Mouse (Mus musculus) retina, adult 2 months (tissue): ENCODE data around the gene Hsd17b1.
"Not testable (repeated sequence)": the region's sequence is repeated elsewhere in the genome, so short reads cannot be mapped to it uniquely, and the experiment has no call there.

ENCODE experiments used
- DNase-seq: peaks from one replicate; pipeline ENCODE4 v3.0.0-alpha.2; 2012; ENCODE audit warnings: low read depth, low spot score

The Hsd17b1 gene

DNA sequence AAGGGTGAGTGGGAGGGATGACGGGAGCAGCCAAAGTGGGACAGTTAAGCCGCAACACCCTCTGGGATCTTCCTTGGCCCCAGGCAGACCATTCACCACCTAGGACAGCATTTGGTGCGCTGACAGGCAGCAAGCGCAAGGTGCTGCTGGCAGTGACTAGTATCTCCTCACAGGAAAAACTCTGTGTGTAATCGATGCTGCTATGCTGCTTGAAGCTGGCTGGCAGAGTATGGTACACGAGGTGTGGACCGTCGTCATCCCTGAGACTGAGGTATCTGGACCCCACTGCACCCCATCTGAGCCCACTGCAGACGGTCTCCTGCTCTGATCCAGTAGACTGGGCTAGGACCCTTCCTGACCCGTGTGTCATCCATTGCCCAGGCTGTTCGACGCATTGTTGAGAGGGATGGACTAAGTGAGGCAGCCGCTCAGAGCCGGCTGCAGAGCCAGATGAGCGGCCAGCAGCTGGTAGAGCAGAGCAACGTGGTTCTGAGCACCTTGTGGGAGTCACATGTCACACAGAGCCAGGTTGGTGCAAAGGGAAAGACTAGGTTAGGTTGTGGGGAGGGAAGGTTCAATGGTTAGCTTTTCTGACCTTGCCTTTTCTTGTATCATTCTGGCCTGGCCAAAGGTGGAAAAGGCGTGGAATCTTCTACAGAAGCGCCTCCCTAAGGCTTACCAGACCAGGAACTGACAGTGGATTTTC is 7.6 kb downstream of the Hsd17b1 start:
- no peak for DNase-seq

DNA sequence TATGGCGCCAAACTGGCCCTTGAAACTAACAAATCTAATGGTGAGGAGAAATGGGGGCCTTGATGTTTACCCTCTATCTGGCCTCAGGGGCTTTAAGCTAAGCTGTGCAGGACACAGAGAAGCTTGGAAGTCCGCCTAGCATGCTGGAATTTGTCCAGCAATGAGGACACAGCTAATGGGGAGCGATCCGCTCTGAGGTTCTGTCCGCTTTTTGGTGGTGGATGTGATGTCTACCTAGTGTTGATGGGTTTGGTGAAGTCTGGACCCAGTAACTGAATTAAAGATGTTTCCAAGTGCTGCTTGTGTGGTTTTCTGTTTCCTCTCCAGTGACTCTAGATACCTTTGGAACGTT is 8.1 kb downstream of the Hsd17b1 start:
- no peak for DNase-seq

DNA sequence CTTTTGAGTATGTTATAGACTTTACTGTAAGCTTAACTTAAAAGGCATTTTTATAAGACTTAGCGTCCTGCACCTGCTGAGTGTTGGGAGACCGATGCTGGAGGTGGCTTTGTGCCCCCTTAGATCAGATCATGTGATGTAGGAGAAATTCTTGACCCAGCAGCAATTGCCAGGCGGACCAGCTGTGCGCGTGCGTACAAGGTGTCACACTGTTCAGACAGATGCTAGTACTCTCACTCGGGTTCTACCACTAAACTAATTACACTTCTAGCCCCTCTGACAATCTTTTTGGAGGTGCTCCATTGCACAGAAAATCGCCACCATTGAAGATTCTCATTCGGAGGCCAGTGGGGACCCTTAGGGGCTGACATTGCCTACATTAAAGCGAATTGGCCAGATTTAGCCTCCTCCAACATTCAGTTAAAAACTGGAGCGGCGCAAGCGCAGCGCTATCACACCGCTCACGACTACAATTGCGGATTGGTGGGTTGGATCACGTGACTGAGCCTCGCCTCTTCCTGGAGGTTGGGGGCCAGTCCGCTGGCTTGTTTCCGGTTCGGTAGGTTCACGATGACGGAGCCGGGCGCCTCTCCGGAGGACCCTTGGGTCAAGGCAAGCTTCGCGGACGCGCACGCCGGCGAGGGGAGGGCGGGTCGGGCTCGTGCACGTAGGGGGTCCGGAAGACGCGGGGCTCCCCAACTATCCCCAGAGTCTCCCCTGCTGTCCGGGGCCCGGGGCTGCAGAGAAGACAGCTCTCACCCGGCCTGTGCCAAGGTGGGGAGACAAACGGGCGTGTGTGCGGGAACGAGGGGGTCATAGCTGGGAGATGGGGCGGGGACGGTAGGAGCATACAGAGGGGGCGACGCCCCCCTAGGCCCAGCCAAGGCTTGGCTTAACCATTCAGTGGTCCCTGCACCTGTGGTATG is 8.8 kb downstream of the Hsd17b1 start, which contains the start of gene Mlx:
Gene Mlx (plus strand): TSS at position 522 of the 926 bp plus-strand sequence.
- DNase-seq = peak; percentile 77

DNA sequence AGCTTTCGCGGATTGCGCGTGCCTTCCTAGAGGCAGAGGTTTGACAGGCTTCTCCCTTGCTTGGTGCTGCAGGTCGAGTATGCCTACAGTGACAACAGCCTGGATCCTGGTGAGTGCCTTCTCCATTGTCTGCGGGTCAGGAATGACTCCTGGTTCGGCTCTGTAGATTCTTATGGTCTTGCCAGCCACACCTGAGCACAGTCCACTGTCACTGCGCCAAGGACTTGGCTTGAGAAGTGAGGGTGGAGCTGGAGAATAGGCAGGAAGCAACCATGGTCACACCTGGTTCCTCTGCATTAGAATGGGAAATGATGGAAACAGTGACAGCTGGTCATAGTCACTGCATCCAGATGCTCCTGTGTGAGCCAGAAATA is 9.5 kb downstream of the Hsd17b1 start:
- no peak for DNase-seq

DNA sequence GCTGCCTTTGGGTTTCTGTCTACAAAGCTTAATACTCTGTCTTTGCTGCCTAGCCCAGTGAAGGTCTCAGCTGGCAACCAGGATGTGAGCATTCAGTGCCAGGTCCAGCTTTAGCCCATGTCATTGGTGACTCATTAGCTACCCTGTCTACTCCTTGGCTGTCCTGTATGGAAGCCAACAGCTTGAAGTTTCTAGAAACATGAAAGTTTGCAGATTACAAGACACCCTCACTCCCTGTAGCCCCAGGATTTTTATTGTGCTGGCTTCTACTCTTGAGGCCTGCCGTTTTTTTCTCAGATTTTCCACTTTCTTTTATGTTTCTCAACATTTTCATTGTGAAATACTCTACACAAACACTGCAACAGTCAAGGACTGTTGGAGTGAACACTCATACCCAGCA is 11.7 kb downstream of the Hsd17b1 start:
- DNase-seq = no peak

DNA sequence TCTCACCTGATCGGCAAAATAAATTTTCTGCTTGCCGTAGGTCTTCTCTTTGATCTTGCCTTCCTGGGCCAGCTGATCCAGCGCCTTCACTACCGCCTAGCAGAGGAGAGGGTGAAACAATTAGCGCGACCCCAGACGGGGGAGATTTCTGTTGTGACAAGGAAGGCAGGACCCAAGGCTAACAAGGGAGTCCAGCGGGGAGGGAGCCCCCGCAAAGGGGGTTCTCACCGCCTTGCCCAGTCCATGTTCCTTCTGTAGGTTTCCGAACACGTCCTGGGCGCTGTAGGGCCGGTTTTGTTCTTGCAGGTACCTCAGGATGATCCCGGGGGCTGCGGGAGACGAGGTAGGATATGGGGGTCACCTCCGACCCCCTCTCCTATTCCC is 16.7 kb downstream of the Hsd17b1 start:
- DNase-seq = no peak

DNA sequence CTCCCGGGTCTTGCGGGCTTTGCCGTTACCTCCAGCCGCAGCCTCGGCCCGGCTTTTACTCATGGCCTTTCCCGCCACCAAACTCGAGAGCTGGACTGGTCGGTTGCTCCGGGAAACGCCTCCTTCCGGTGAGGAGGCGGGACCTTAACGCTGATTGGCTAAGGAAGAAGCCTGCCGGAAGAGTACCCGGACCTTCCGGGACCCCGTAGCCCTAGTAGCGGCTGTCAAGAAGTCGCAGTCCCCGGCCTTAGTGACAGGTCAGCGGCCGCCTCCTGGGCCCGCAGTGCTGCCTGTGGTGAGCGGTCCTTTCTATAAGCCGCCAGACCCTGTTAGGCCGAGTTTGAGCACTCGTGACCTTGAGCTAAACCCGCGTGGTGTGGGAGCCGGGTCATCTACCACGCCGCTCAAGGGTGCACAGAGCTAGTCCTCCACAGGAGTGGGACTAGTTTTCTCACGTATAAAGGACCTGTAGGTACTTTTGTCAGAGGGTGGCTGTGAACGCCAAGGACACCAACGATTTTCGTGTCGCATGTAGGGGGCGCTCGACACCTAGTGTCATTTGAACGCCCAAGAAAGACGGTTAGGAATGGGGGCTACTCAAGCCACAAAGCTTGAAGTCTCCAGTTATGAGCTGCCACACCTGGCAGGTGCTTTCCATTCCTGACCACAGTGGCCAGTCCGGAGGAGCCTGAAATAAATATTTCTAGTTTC is 17.3 kb downstream of the Hsd17b1 start, which contains the start of gene Psmc3ip:
Gene Psmc3ip (minus strand): TSS at position 123 of the 711 bp plus-strand sequence.
- DNase-seq = peak; percentile 90

DNA sequence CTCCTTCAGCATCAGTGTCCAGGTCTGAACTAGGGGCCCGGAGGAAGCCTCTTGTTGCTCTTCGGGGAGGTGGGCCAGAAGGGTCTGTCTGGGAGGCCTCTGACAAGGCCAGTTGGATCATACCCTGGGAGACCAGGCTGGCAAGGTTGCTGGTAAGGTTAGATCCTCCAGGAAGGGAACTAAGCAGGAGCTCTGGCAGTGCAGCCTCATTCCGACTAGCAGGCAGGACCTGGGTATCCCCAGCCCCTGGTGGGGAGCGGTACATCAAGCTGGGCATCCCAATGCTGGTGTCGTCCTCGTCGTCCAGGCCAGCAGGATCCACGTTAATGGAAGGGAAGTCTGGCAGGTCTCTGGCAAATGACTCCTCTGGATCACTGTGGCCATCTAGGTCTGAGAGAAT is 20.0 kb downstream of the Hsd17b1 start:
- no peak for DNase-seq

DNA sequence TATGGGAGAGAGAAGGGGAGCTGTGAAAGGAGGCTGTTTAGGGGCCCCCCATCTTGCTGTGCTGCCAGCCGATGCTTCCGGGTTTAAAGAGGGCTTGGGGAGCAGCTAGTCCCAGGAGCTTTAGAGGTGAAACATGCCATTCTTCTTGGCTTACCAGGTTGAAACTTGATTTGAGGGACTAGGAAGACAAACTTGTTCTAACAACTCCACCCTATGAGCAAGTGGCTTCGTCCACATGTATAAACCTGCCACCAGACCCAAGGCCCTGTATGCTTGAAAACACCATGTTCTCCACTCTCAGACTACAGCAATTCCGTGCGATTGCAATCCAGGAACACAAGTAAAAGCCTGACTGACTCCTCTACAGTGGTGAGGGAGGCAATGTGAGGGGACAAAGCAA is 24.8 kb downstream of the Hsd17b1 start:
- no peak for DNase-seq

DNA sequence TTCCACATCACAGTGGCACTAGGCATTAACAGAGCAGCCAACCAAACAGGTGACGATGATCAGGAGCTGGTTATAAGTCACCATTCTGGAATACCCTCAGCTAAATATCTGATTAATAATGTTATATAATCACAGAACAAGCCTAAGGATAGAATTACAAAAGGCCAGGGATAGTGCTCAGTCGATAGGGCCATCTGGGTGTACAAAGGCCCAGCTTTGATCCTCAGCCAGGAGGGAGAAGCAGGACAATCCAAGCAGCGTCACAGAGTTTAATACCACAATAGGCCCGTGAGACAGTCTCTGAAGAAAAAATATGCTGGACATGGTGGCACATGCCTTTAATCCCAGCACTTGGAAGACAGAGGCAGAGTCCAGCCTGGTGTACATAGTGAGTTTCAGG is 31.1 kb downstream of the Hsd17b1 start:
- no peak for DNase-seq

DNA sequence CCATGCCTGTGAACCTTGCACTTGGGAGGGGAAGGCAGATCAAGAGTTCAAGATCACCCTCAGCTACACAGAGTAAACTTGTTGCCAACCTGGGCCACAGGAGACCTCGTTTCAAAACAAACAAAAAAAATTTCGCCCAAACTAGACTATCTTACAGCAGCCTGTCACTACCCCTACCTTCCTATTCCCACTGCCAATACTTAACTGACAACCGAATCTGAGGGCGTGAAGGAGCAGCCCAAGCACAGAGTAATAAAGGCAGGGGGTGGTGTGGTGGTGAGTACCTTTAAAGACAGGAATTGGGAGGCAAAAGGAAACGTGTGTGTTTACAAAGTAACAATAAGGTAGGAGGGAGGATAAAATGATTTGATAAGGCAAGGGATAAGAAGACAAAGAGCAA is 32.5 kb downstream of the Hsd17b1 start:
- DNase-seq = no peak

DNA sequence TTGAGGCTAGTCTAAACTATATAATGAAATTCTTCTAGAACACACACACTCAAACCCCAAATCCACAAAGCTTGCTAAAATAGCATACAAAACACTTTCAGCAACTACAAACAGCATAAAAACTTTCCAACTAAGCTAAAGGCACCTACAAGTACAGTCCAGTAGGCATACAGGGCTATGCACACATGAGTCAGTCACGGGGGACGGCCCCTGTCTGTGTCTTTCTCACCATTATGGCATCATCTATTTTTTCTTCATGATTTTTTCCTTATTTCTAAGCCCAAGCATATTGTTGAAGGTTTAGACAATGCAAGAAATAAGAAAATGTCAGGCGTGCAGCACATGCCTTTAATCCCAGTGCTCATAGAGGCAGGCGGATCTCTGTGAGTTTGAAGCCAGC is 33.0 kb downstream of the Hsd17b1 start:
- DNase-seq = no peak

DNA sequence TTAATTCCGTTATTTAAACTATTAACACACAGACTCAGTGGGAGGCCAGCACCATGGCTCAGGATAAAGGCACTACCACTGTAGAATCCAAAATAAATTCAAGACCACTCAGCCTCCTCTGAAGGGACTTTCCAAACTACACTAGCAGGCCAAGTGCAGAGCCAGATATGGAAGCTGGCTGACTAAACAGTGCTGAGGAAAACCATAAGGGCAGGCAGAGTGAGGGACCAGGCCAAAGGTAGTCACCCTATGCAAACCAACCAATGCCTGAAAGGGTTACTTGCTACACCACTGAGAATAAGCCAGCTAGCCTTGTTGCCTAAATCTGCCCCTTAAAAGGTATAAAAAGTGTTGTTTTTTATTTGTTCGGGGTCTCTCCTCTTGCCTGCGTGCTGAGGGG is 34.0 kb downstream of the Hsd17b1 start:
- no peak for DNase-seq

DNA sequence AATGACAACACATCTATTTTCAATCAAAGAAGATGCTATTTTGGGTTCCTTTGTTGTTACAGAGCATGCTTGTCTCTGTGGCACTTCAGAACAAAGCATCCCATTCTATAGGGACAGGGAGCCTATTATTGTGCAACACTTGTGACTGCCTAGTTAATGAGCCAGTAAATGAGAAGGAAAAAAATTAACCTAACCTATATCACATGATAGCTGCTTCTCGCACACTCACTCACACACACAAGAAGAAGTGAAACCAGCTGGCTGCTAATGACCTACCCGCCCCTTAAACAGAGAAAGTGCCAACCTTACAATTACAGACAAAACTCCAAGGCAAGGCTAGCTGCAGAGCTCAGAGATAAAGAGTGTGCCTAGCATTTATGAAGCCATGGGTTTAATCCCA is 37.4 kb downstream of the Hsd17b1 start:
- DNase-seq = no peak

DNA sequence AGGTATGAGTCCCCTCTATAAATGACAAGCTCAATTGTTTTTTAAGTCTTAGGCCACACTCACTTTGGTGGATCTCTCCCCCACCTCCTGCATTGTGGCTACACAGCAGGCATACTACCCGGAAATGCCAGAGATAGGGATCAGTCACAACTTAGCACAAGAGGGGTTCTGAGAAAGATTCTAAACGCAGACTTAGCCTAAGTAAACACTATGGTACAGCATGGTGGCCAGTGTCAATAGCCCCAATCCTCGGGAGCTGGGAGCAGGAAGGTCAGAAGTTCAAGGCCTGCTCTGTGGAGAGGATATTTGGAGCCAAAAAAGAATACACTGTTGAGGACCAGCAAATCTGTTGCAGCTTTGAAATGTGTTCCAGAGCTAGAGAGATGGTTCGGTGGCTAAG is 39.9 kb downstream of the Hsd17b1 start:
- no peak for DNase-seq

DNA sequence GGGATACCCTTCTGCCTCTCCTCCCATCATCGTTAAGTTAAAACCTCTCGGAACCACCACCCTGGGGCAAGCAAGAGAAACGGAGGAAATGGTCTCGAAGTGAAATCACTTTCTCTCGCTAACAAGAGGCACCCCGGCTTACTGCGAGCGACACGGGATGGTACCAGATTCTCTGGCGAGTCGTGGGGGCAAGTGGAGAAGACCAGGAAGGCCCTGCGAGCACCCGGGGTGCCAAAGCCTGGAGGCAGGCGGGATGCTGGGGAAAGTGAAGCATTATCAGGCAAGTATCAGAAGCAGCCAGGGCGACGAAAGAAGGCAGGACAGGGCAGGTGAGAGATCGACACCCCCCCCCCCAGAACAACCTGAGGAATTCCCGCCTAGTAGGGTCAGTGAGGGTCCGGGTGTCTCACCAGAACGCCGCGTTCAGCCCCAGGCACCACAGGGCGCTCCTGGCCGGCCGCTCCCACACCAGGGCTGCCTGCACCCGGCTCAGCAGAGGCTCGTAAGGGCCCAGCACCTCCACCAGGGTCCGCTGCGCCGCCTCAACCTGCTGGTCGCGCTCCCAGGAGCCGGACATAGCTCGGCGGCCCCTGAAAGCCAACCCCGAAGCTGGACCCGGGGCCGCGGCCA is 41.0 kb downstream of the Hsd17b1 start:
- no peak for DNase-seq

DNA sequence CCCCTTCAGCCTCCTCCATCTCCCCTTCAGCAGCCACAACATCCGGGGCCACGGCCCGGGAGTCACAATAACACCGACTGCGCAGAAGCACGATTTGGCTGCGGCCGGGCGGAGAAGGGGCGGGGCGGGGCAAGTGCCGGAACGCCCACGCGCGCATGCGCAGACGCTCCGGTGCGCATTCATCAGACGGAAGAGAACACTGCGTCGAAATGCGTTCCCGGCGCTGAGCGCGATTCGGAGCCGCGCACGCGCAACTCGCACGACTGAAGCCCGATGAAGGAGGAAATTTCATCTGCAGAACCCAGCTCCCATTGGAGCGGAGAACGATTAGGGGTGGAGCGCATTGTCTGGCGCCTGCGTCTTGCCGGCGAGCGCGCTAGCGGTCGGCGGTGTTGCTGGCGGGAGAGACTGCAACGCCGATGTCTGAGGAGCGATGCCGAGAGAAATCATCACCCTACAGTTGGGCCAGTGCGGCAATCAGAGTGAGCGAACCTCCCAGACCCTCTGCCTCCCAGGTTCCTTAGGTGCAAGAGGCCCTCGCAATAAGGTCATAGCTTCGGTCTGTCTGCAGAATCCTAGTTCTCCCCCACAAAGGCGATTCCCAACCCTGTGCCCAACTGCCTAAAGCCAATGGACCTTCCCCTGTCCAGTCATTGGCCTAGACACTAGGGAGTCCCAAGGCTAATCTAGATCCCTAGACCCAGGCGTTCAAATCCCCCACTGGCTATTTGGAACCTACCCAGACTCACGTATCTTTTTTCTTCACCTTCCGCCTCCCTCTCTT is 41.7 kb downstream of the Hsd17b1 start, which contains the start of the genes Retreg3 and Tubg1:
Gene Retreg3 (minus strand): TSS at position 133 of the 784 bp plus-strand sequence.
Gene Tubg1 (plus strand): TSS at position 178 of the 784 bp plus-strand sequence.
- peak; percentile 99 for DNase-seq

DNA sequence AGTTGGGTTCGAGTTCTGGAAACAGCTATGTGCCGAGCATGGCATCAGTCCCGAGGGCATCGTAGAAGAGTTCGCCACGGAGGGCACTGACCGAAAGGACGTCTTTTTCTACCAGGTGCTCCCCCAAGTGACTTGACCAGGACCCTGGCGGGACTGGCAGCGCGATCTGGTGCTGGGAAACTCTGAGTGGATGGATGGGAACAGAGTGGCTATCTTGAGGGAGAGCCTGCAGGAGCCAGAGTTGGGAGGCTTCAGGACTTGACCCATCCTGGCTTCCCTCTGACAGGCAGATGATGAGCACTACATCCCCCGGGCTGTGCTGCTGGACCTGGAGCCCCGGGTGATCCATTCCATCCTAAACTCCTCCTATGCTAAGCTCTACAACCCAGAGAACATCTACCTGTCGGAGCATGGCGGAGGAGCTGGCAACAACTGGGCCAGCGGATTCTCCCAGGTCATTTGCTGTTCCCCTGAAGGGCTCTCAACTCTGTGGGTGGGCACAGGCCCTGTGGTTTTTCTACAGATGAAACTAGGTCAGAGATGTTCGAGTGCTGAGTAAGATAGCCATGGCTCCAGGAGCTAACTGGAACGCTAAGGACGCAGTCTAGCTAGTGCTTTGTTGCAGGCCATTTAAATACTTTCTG is 42.5 kb downstream of the Hsd17b1 start:
- no peak for DNase-seq

DNA sequence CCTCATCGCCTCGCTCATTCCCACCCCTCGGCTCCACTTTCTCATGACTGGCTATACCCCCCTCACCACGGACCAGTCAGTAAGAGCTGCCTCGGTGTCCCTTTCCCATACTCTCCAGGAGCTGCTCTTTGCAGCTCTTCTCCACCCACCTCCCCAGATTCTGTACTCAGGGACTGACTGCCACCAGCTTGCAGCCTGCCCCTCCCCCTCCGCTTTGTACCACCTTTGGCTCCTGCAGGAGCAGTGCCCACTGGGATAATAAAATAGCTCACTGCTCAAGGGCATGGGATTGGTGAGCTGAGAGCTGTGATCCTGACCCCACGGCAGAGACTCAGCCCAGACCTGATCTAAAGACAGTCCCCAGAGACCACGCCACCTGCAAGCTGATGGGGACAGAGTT is 46.3 kb downstream of the Hsd17b1 start:
- DNase-seq = not testable (repeated sequence)

DNA sequence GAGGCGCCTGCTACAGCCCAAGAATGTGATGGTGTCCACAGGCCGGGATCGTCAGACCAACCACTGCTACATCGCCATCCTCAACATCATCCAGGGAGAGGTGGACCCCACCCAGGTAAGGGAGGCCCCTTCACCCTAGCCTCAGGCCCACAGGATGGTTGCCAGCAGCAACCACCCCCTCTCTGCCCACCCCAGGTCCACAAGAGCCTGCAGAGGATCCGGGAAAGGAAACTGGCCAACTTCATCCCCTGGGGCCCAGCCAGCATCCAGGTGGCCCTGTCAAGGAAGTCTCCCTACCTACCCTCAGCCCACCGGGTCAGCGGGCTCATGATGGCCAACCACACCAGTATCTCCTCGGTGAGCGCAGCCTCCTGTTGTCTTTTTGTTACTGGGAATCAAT is 46.8 kb downstream of the Hsd17b1 start:
- DNase-seq = not testable (repeated sequence)
